Mouse (Mus musculus): ENCODE results near the gene Aen. TPM values are rescaled to one million over a fixed set of nuclear protein-coding genes. Genes with fewer than 3 reads are reported as not detected.

Gene Aen
- total RNA-seq (2021): 10 to 100 TPM; 21.5 to 24.1 TPM
- long read RNA-seq, full-length matches to known transcripts: 45 of 48 reads
- long read RNA-seq, partial matches to known transcripts: 3 of 48 reads
- long read RNA-seq, other reads (novel, unspliced or antisense): 0 of 48 reads

GRCm38 (mm10) chr7:78895653-78896333 is at the start of gene Aen:
Gene Aen (plus strand): TSS chr7:78895854.
- DNase-seq (ENCODE audit: low spot score in 2 of 2): peak; percentile 93 to 97

GRCm38 (mm10) chr7:78846066-78846716 is 49.5 kb upstream of the Aen start:
- no peak for DNase-seq (ENCODE audit: low spot score in 2 of 2)

GRCm38 (mm10) chr7:78846737-78847434 is 48.8 kb upstream of the Aen start, which contains the start of gene Det1:
Gene Det1 (minus strand): TSS chr7:78847263.
- peak; percentile 86 to 95 for DNase-seq (ENCODE audit: low spot score in 2 of 2)

GRCm38 (mm10) chr7:78854051-78854450 is 41.6 kb upstream of the Aen start:
- DNase-seq (ENCODE audit: low spot score in 2 of 2): no peak

- no peak for DNase-seq (ENCODE audit: low spot score in 2 of 2)
Observed at GRCm38 (mm10) chr7:78855044-78855655, 40.5 kb upstream of the Aen start.

GRCm38 (mm10) chr7:78863796-78864445 is 31.7 kb upstream of the Aen start:
- DNase-seq (ENCODE audit: low spot score in 2 of 2): no peak

- DNase-seq (ENCODE audit: low spot score in 2 of 2): no peak
Observed at GRCm38 (mm10) chr7:78864446-78864802, 31.2 kb upstream of the Aen start.

GRCm38 (mm10) chr7:78865212-78865949 is 30.3 kb upstream of the Aen start:
- DNase-seq (ENCODE audit: low spot score in 2 of 2): no peak

- DNase-seq (ENCODE audit: low spot score in 2 of 2): no peak
Observed at GRCm38 (mm10) chr7:78868731-78869130, 26.9 kb upstream of the Aen start.

- DNase-seq (ENCODE audit: low spot score in 2 of 2): no peak
Observed at GRCm38 (mm10) chr7:78872366-78872765, 23.3 kb upstream of the Aen start.

GRCm38 (mm10) chr7:78872831-78873230 is 22.8 kb upstream of the Aen start:
- DNase-seq (ENCODE audit: low spot score in 2 of 2): no peak

- no peak for DNase-seq (ENCODE audit: low spot score in 2 of 2)
Observed at GRCm38 (mm10) chr7:78881607-78882468, 13.8 kb upstream of the Aen start.

GRCm38 (mm10) chr7:78882469-78882837 is 13.2 kb upstream of the Aen start:
- peak; percentile 63 to 69 for DNase-seq (ENCODE audit: low spot score in 2 of 2)

GRCm38 (mm10) chr7:78883016-78883725 is 12.5 kb upstream of the Aen start:
- peak in 1 of 2 experiments; percentile 25 for DNase-seq (ENCODE audit: low spot score in 2 of 2)

- no peak for DNase-seq (ENCODE audit: low spot score in 2 of 2)
Observed at GRCm38 (mm10) chr7:78883726-78884060, 12.0 kb upstream of the Aen start.

- DNase-seq (ENCODE audit: low spot score in 2 of 2): peak; percentile 62 to 76
Observed at GRCm38 (mm10) chr7:78884139-78884538, 11.5 kb upstream of the Aen start.

- peak in 1 of 2 experiments; percentile 56 for DNase-seq (ENCODE audit: low spot score in 2 of 2)
Observed at GRCm38 (mm10) chr7:78885404-78885803, 10.2 kb upstream of the Aen start.

- DNase-seq (ENCODE audit: low spot score in 2 of 2): no peak
Observed at GRCm38 (mm10) chr7:78886496-78886895, 9.2 kb upstream of the Aen start.

GRCm38 (mm10) chr7:78887431-78887842 is 8.2 kb upstream of the Aen start:
- peak in 1 of 2 experiments; percentile 34 for DNase-seq (ENCODE audit: low spot score in 2 of 2)

Measured in layer of hippocampus, adult 18-20 months (tissue).